Mouse (Mus musculus): ENCODE data around the gene Ppif.
A peak's percentile ranks its signal among the peaks of the same experiment; 100 is the strongest.

Ppif gene

GRCm38 (mm10) chr14:25693888-25694568 lies at the start of gene Ppif:
TSS of gene Ppif (plus strand) at chr14:25694154.
- DNase-seq (ENCODE audit: low spot score): peak; percentile 86

- DNase-seq (ENCODE audit: low spot score): no peak
Observed at GRCm38 (mm10) chr14:25645717-25646116, 48.2 kb upstream of the Ppif start.

DNA sequence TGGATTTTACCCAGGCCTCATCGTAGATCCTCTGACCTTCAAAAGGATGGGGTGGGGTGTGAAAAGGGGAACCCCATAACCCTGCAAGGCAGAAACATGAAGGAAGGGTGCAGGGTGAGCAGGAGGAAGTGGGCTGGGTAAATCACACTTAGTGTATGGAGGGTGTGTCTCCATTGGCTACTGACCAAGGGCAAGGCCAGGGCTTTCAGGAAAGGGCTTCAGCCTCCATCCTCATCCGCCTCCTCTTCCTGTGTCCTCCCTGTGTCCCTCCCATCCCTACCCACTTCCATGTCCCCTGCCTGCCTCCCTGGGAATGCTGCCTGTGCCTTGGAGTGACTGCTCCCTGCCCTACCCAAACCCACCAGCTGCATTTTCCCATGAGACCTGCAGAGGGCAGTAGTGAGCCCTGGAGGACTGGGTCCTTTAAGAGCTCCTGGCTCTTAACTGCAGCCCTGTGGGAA lies 47.8 kb upstream of the Ppif start:
- DNase-seq (ENCODE audit: low spot score): peak; percentile 57

- DNase-seq (ENCODE audit: low spot score): no peak
Observed at GRCm38 (mm10) chr14:25651131-25651530, 42.8 kb upstream of the Ppif start.

DNA sequence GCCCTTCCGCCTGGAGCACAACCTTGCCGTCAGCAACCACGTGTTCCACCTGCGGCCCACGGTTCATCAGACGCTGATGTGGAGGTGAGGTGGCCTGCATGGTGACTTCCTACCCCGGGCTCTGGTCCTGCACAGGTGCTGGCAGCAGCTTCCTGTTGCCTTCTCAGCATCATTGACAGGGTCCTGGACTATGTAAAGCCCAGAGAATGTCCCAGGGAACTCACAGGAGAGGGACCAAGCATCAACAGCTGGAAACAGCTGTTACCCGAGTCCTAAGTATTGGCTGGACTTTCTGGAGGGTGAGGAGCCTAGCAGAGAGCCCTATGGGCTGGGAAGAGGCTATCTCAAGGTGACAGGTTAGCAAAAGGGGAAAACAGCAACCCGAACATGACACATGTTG lies 42.0 kb upstream of the Ppif start:
- no peak for DNase-seq (ENCODE audit: low spot score)

GRCm38 (mm10) chr14:25654401-25655197 lies 39.4 kb upstream of the Ppif start:
- DNase-seq (ENCODE audit: low spot score): no peak

DNA sequence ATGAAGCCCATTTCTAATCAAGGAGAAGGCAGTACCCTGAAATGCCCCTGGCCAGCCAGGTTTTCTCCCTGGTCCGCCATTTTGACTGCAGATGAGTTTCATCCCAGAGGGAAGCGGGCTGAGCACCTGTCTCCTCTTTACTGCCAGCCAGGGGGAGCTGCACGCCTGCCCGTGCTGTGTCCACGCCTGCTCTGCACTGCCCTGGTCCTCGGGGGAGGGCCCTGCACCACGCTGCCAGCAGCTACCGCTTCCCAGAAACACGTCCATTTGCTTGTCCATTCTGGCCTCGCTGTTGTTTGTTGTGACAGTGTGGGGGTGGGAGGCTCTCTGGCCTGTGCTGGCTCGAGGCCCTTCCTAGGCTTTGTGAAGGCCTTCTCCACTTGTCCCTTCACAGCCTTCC lies 33.3 kb upstream of the Ppif start:
- DNase-seq (ENCODE audit: low spot score): no peak

DNA sequence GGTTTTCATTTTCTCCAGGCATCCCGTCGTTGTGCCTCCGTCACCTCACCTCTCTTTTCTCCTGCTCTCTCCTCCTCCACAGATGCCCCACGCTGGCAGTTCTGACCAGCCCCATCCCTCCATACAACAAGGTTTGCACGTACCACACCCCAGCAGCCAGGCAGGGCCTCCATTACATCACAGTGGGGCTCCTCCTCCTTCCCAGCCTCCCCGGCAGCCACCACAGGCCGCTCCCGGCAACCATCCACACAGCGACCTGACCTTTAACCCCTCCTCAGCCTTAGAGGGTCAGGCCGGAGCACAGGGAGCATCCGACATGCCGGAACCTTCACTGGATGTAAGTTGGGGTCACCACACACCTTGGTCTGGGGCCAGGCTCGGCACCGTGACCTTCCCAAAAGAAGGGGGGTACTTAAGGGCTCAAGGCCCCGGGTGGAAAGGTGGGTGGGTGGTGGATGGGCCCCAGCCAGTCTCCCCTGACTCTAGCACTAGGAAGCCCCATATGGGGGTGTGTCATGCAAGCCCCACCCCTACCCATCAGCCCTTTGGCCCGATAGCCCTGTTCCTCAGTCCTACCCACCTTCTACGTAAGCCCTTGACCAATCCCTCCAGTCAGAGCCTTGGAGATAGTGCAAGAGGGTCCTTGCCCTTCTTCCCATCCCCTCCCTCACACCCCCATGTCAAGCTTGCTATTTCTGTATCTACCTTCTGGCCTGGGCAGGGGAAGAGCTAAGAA lies 32.6 kb upstream of the Ppif start:
- DNase-seq (ENCODE audit: low spot score): no peak

DNA sequence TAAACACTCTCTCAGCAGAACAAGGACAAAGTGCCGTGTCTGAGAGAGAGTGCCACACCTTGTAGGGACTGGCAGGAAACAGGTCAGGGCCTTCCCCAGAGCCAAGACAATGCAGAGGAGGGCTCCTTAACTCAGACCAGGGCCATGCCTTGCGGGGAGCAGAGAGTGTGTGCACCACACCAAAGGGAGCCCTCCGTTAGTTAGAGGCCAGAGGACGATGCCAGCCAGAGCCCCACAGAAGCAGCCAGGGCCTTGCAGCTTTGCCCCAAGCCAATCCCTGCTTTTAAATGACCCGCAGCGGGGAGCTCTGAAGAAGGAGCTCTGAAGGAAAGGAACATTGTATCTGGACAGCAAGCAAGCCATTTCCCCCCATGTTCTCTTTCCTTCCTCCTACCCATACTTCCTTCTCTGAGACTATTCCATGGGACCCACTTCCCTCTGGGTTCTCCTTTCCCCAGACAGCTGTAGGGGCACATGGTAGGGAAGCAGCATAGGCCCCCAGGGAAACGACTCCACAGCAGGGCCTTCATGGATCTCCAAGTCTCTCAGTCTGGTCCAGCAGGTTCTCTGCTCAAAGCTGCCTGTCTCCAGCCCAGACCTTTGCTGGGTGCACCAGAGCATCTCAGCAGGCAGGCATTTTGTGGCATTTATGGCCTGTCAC lies 30.2 kb upstream of the Ppif start:
- no peak for DNase-seq (ENCODE audit: low spot score)

DNA sequence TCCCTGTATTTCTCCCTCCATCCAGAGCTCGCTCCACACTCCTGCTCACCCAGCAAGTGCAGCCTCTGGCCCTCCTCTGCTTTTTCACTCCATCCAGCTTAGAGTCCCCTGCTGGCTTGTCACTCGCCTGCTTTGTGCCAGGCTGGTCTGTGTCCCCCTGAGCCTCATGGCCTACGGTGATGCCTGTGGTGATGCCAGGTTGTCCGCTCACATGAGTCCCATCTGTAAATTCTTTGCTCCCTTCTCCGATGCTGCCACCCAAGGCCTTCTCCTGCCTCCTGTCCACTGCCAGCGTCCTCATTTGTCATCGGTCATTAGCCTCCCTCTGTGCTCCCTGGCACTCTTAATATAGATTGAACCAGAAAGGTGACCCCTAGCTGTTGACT lies 29.7 kb upstream of the Ppif start:
- no peak for DNase-seq (ENCODE audit: low spot score)

DNA sequence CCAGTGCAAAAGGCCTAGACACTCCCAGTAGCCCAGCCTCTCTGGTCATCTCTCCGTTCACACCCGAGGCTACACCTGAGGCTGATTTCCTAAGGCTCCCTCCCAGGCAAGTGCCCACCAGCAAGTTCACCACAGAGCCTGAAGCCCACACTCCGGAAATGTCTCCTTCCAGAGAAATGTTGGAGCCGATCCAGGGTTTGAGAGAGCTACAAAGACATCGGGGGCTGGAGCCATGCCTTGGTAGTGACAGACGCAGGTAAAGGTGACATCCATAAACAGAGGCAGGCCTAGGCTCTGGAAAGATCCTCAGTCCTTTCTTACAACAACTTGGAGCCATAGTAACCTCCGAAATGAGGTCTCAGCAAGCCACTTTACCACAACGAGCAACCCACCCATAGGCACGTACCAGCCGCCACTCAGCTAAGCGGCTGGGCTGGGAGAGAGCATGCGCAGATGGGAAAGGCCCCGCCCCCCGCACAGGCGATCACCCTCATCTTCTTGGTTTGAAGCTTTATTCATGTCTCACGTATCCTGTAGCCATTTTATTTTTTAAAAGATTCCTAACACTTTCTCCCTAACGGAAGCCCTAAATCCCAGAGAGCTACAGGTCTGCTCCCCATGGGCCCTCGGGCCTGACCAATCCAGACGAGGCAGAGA lies 28.5 kb upstream of the Ppif start:
- no peak for DNase-seq (ENCODE audit: low spot score)

DNA sequence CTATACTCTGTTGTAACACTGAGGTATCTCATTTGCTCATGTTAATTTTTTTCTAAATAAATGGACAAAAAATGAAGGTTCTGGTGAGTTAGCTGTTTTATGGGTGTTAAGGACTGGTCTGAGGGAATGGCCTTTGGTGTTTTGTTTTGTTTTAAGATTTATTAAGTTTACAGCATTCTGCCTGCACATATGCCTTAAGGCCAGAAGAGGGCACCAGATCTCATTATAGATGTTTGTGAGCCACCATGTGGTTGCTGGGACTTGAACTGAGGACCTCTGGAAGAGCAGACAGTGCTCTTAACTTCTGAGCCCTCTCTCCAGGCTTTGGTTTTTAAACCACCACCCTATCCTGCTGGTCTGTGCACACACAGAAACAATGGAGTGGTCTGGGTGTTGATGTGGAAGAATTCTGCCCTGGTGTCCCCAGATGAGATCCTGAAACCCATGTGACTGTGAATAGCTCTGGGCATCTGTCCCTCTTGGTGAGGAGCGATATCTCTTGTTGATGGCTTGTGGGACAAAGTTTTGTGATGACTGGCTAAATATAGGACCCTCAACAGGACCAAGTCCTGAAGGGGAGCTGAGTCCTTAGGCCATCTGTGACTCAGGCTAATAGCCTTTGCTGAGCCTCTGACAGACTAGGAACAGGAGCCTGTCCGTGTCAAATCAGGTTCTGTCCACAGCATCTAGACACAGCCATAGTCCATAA lies 27.1 kb upstream of the Ppif start:
- peak; percentile 13 for DNase-seq (ENCODE audit: low spot score)

- no peak for DNase-seq (ENCODE audit: low spot score)
Observed at GRCm38 (mm10) chr14:25667587-25667986, 26.4 kb upstream of the Ppif start.

- DNase-seq (ENCODE audit: low spot score): no peak
Observed at GRCm38 (mm10) chr14:25679625-25680024, 14.3 kb upstream of the Ppif start.

DNA sequence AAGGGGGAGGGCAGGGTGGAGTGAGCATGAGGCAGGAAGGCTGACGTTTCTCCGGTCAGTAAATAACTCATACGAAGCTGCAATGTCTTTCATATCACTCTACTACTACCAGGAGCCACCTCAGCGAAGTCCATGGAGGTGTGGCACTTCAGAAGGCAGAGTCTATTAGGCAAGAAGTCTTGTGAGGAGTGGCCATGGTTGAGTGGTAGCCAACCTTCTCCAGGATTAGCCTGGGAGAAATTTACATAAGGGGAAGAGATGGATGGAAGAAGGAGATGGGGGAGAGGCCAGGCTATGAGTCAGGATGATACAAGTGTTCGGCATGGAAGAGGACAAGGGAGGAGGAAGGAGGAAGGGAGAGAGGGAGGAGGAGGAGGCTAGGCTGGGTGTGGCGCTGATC lies 11.9 kb upstream of the Ppif start:
- no peak for DNase-seq (ENCODE audit: low spot score)

GRCm38 (mm10) chr14:25686216-25686945 lies 7.6 kb upstream of the Ppif start:
- no peak for DNase-seq (ENCODE audit: low spot score)

- DNase-seq (ENCODE audit: low spot score): peak; percentile 38
Observed at GRCm38 (mm10) chr14:25686983-25687901, 6.7 kb upstream of the Ppif start.

DNA sequence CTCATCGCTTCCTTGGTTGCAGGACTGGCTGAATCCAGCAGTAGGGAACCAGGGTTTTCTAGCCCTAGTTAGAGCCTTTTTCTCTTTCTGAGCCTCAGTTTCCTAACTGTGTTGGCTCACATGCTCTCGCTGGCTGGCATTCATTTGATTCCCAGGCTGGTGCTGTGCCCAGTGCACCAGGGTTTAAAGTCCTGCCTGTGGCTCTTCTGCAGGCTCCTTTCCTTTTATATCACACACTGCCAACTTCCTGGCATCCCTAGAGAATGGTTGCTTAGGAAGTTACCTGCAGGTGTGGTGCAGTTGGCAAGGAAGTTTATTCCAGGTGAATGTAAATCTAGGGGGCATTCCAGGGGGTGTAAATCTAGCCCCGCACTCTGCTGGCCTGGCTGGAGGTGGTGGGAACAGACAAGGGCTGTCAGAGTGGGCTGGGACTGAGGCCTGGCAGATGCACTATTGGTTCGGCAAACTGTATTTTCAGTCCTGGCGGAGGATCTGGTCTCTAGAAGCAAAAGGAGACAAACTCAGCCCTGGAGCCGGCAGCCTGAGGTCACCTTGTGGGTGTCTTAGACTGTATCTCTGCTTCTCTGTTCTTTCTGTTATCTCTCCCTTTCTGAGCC lies 575 bp upstream of the Ppif start:
- DNase-seq (ENCODE audit: low spot score): no peak

DNA sequence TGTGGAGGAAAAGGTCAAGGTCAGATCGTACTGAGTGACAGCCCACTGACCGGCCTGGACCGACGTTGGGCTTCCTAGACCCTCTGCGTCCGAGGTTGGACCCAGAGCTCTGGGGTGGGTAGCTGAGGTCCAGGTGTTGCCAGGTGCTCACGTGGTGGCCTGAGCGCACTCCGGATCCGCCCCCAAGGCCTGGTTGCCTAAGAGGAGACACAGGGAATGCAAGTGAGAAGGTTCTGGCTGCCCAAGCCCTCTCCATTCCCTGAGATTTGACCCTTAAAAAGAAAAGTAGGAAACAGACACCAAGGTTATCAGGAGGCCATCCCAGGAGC lies 579 bp downstream of the Ppif start:
- no peak for DNase-seq (ENCODE audit: low spot score)

Measured in adipocyte (in vitro differentiated cells).